Mouse (Mus musculus) stomach, postnatal 0 days (tissue): ENCODE measurements around the gene Dcaf6. TPM values are rescaled to one million over a fixed set of nuclear protein-coding genes. Genes with fewer than 3 reads are reported as not detected.

Experiments used
- ATAC-seq: fragments of 200-750 bp; cut with Nextera tagmentation; 2 replicates; pipeline ENCODE4 v1.8.0; 2017; ENCODE audit not compliant: low FRiP score, low TSS enrichment
- DNase-seq: peaks from one replicate; pipeline ENCODE4 v3.0.0-alpha.2; 2016; ENCODE audit warnings: low spot score
- H3K27ac ChIP-seq: fragments of 300-500 bp; sonication (generic); replicated peaks from 2 replicates; pipeline ENCODE4 v1.5.1; 2014; ENCODE audit warnings: mild to moderate bottlenecking, control low read depth
- H3K27me3 ChIP-seq: fragments of 300-500 bp; sonication (generic); 2 replicates; pipeline ENCODE4 v1.6.1; 2014; ENCODE audit warnings: low read length; ENCODE audit not compliant: control insufficient read depth, insufficient read depth
- H3K36me3 ChIP-seq: fragments of 300-500 bp; sonication (generic); 2 replicates; pipeline ENCODE4 v1.6.1; 2014; ENCODE audit warnings: low read length, mixed read lengths; ENCODE audit not compliant: control insufficient read depth, insufficient read depth
- H3K4me1 ChIP-seq: fragments of 300-500 bp; sonication (generic); replicated peaks from 2 replicates; pipeline ENCODE4 v1.6.1; 2014; ENCODE audit warnings: antibody characterized with exemption; ENCODE audit not compliant: control insufficient read depth, insufficient read depth
- H3K4me2 ChIP-seq: fragments of 300-500 bp; sonication (generic); replicated peaks from 2 replicates; pipeline ENCODE4 v1.6.1; 2014; ENCODE audit warnings: low read depth, mild to moderate bottlenecking, control low read depth, moderate library complexity
- H3K4me3 ChIP-seq: fragments of 300-500 bp; sonication (generic); 2 replicates; pipeline ENCODE4 v1.5.1; 2014; ENCODE audit warnings: low read depth, low read length, control low read depth
- H3K9ac ChIP-seq: fragments of 300-500 bp; sonication (generic); 2 replicates; pipeline ENCODE4 v1.6.1; 2014; ENCODE audit warnings: mild to moderate bottlenecking, low read length, control low read depth, mixed read lengths
- H3K9me3 ChIP-seq: fragments of 300-500 bp; sonication (generic); 2 replicates; pipeline ENCODE4 v1.6.1; 2016; ENCODE audit warnings: low read length; ENCODE audit not compliant: control insufficient read depth
- CTCF ChIP-seq: IDR thresholded peaks from 2 replicates; pipeline ENCODE4 v1.5.1; 2016; ENCODE audit warnings: antibody characterized with exemption, low read depth, mild to moderate bottlenecking, moderate library complexity
- EP300 ChIP-seq: optimal IDR thresholded peaks from 2 replicates; pipeline ENCODE3; 2016; ENCODE audit warnings: antibody characterized with exemption
- WGBS: fragments of 180-500 bp; shearing (Covaris S2); extraction: QIAGEN DNeasy Blood & Tissue Kit; methylation state at CpG from one replicate; pipeline ENCODE4 v1.1.7; 2014; 5-methylcytosine and 5-hydroxymethylcytosine counted together
- polyA plus RNA-seq: library from polyadenylated mRNA; unstranded; fragments of >200 nt; fragmentation: Nextera tagmentation; extraction: Ambion mirVana; gene quantifications from 2 replicates; pipeline ENCODE4 v1.2.1, GENCODE M21; 2015

The Dcaf6 gene
- polyA plus RNA-seq, 1 experiment from 2014 or later, result 9.6 TPM

GRCm38 (mm10) chr1:165461681-165462080 is 1.4 kb upstream of the Dcaf6 start:
- WGBS, result 4% methylated on average over 9 of the region's 9 CpGs
- Histone ChIP-seq H3K27me3 (no peaks in the 10 kb centered on the region), H3K4me1 (no peaks in the 10 kb centered on the region), H3K4me3 (peak overlapping the region; percentile 84), H3K9me3 (no peaks in the 10 kb centered on the region), H3K4me2 (peak overlapping the region; percentile 77), H3K9ac (peak overlapping the region; percentile 79), H3K36me3 (no peaks in the 10 kb centered on the region), H3K27ac (peak overlapping the region; percentile 93)
- DNase-seq (peak; percentile 25), ATAC-seq (no peak)
- TF ChIP-seq EP300 (no peak), CTCF (no peak)

- Histone ChIP-seq H3K27me3 (no peaks in the 10 kb centered on the region), H3K4me1 (no peaks in the 10 kb centered on the region), H3K27ac (peak overlapping the region; percentile 97), H3K9ac (peak overlapping the region; percentile 90), H3K36me3 (no peaks in the 10 kb centered on the region), H3K4me3 (peak overlapping the region; percentile 84), H3K4me2 (peak overlapping the region; percentile 77), H3K9me3 (no peaks in the 10 kb centered on the region)
- TF ChIP-seq EP300 (peak; percentile 94), CTCF (peak; percentile 65)
- peak; percentile 99 for DNase-seq
- ATAC-seq, result peak; percentile 97
- WGBS, result under 1% methylated on average over 41 of the region's 41 CpGs
Observed at GRCm38 (mm10) chr1:165460801-165461377, 614 bp upstream of the Dcaf6 start.

- Histone ChIP-seq H3K27ac (peak overlapping the region; percentile 97), H3K9me3 (no peaks in the 10 kb centered on the region), H3K27me3 (no peaks in the 10 kb centered on the region), H3K36me3 (no peaks in the 10 kb centered on the region), H3K4me3 (peak overlapping the region; percentile 84), H3K9ac (peak overlapping the region; percentile 90), H3K4me2 (peak overlapping the region; percentile 77), H3K4me1 (no peaks in the 10 kb centered on the region)
- DNase-seq (peak; percentile 68), ATAC-seq (peak; percentile 1; the same call in 1 of the 2 replicates)
- TF ChIP-seq CTCF, result no peak
- TF ChIP-seq EP300, result no peak
- WGBS, result under 1% methylated on average over 57 of the region's 60 CpGs
Observed at GRCm38 (mm10) chr1:165459503-165460181, 633 bp downstream of the Dcaf6 start.

GRCm38 (mm10) chr1:165459041-165459502 is 1.2 kb downstream of the Dcaf6 start:
- no peaks in the 10 kb centered on the region for H3K9me3 ChIP-seq
- H3K27me3 ChIP-seq, result no peaks in the 10 kb centered on the region
- ATAC-seq, result no peak
- TF ChIP-seq CTCF (no peak), EP300 (no peak)
- H3K4me3 ChIP-seq, result peak overlapping the region; percentile 84
- H3K4me2 ChIP-seq, result peak overlapping the region; percentile 77
- DNase-seq, result no peak
- WGBS, result 9% methylated on average over 7 of the region's 7 CpGs
- no peaks in the 10 kb centered on the region for H3K4me1 ChIP-seq
- H3K27ac ChIP-seq, result peak overlapping the region; percentile 97; the same call in 1 of the 2 replicates
- no peaks in the 10 kb centered on the region for H3K36me3 ChIP-seq
- peak overlapping the region; percentile 90 for H3K9ac ChIP-seq

- no peak overlapping the region for H3K4me2 ChIP-seq
- no peak overlapping the region for H3K27ac ChIP-seq
- 0 out of 2 replicates have a peak, but pooled peaks have one; percentile 6 for ATAC-seq
- H3K4me1 ChIP-seq, result no peaks in the 10 kb centered on the region
- H3K27me3 ChIP-seq, result no peaks in the 10 kb centered on the region
- no peak overlapping the region for H3K4me3 ChIP-seq
- TF ChIP-seq EP300 (no peak), CTCF (no peak)
- no peak for DNase-seq
- no peaks in the 10 kb centered on the region for H3K36me3 ChIP-seq
- no peak overlapping the region for H3K9ac ChIP-seq
- 83% methylated on average over 3 of the region's 3 CpGs for WGBS
- H3K9me3 ChIP-seq, result no peaks in the 10 kb centered on the region
Observed at GRCm38 (mm10) chr1:165441719-165442118, 18.6 kb downstream of the Dcaf6 start.

- 0 out of 2 replicates have a peak, but pooled peaks have one; percentile 38 for ATAC-seq
- Histone ChIP-seq H3K4me3 (no peak overlapping the region), H3K27me3 (no peaks in the 10 kb centered on the region), H3K9ac (no peak overlapping the region), H3K36me3 (no peaks in the 10 kb centered on the region), H3K4me2 (no peak overlapping the region), H3K9me3 (no peaks in the 10 kb centered on the region), H3K4me1 (no peaks in the 10 kb centered on the region), H3K27ac (no peak overlapping the region)
- DNase-seq, result no peak
- TF ChIP-seq CTCF, result no peak
- TF ChIP-seq EP300, result no peak
Observed at GRCm38 (mm10) chr1:165441201-165441600, 19.1 kb downstream of the Dcaf6 start.
